Mouse (Mus musculus) heart, postnatal 4 days (tissue): Measurements from ENCODE around the gene Dpagt1. TPM values are rescaled to one million over a fixed set of nuclear protein-coding genes. Genes with fewer than 3 reads are reported as not detected.
"Not testable (repeated sequence)": the region's sequence is repeated elsewhere in the genome, so short reads cannot be mapped to it uniquely, and the experiment has no call there.

Source experiments
- DNase-seq: peaks from one replicate; pipeline ENCODE4 v3.0.0; 2021
- total RNA-seq, 2 experiments: library from RNA; stranded (reverse); gene quantifications; 2 replicates each; pipeline ENCODE4 v1.2.3; 2021

The Dpagt1 gene
- total RNA-seq, 2 experiments from 2014 or later: 24.1 to 25.0 TPM

GRCm38 (mm10) chr9:44318826-44319095, 7.1 kb upstream of the Dpagt1 start:
- DNase-seq: no peak

- DNase-seq: no peak
These were observed 6.5 kb upstream of the Dpagt1 start for GRCm38 (mm10) chr9:44319105-44319886.

GRCm38 (mm10) chr9:44319887-44320798, 5.7 kb upstream of the Dpagt1 start, which contains the start of gene C2cd2l:
TSS of gene C2cd2l (minus strand) at chr9:44320285.
- DNase-seq: peak; percentile 90

- DNase-seq: no peak
These were observed 5.1 kb upstream of the Dpagt1 start for GRCm38 (mm10) chr9:44320799-44321133.

GRCm38 (mm10) chr9:44323656-44324055, 2.2 kb upstream of the Dpagt1 start:
- DNase-seq: not testable (repeated sequence)

GRCm38 (mm10) chr9:44324147-44324546, 1.7 kb upstream of the Dpagt1 start:
- no peak for DNase-seq

GRCm38 (mm10) chr9:44325032-44325767, 619 bp upstream of the Dpagt1 start:
- not testable (repeated sequence) for DNase-seq

GRCm38 (mm10) chr9:44326371-44327063, 698 bp downstream of the Dpagt1 start:
- DNase-seq: peak; percentile 85

- DNase-seq: peak; percentile 59
These were observed 1.4 kb downstream of the Dpagt1 start for GRCm38 (mm10) chr9:44327064-44327711.

- no peak for DNase-seq
These were observed 2.1 kb downstream of the Dpagt1 start for GRCm38 (mm10) chr9:44327926-44328325.

GRCm38 (mm10) chr9:44330736-44331135, 4.9 kb downstream of the Dpagt1 start:
- no peak for DNase-seq

- DNase-seq: no peak
These were observed 7.3 kb downstream of the Dpagt1 start for GRCm38 (mm10) chr9:44332918-44333638.

- peak; percentile 98 for DNase-seq
These were observed 8.8 kb downstream of the Dpagt1 start, which contains the start of gene H2afx for GRCm38 (mm10) chr9:44334396-44335330. TSS of gene H2afx (plus strand) at chr9:44334694.

- no peak for DNase-seq
These were observed 9.7 kb downstream of the Dpagt1 start for GRCm38 (mm10) chr9:44335331-44336092.

GRCm38 (mm10) chr9:44336093-44336406, 10.2 kb downstream of the Dpagt1 start:
- DNase-seq: no peak

GRCm38 (mm10) chr9:44336513-44336912, 10.7 kb downstream of the Dpagt1 start:
- not testable (repeated sequence) for DNase-seq

- DNase-seq: no peak
These were observed 11.1 kb downstream of the Dpagt1 start for GRCm38 (mm10) chr9:44336964-44337363.

GRCm38 (mm10) chr9:44337436-44338169, 11.8 kb downstream of the Dpagt1 start:
- no peak for DNase-seq
